Mouse (Mus musculus) lung, postnatal 0 days (tissue): ENCODE measurements around the gene Abtb2.

Experiments used
- CTCF ChIP-seq: IDR thresholded peaks from 2 replicates; pipeline ENCODE4 v1.5.1; 2016; ENCODE audit warnings: antibody characterized with exemption, mild to moderate bottlenecking
- EP300 ChIP-seq: IDR thresholded peaks from 2 replicates; pipeline ENCODE4 v1.6.1; 2016; ENCODE audit warnings: antibody characterized with exemption, mild to moderate bottlenecking, control low read depth

DNA sequence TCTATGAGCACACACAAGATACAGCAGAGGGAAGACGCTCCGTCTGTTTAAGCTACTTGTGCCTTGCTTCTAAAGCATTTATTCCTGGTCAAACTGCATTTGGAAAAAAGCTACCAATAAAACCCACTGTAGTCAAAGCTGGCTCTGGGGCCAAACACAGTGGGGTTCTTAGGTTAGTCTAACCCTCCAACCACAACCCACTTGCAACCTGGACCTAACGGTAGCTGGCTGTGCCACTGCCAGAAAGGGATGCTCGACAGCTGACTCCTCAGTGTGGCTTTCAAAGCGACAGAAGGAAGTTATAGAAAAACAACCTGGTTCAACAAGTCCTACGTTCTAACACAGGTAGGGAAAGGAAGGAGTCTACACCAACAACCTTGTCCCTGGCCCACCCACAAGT is 165.3 kb downstream of the Abtb2 start:
- no peak for TF ChIP-seq EP300
- TF ChIP-seq CTCF = no peak
